Mouse (Mus musculus) liver, embryonic 11.5 days (tissue): ENCODE results near the gene Fxyd3. TPM values are rescaled to one million over a fixed set of nuclear protein-coding genes. Genes with fewer than 3 reads are reported as not detected.

Experiments
- ATAC-seq: fragments of 200-750 bp; cut with Nextera tagmentation; replicated peaks from 2 replicates; pipeline ENCODE4 v1.8.0; 2017; ENCODE audit warnings: moderate number of reproducible peaks, mild to moderate bottlenecking, moderate TSS enrichment, moderate library complexity; ENCODE audit not compliant: low FRiP score
- DNase-seq: peaks from one replicate; pipeline ENCODE4 v3.0.0-alpha.2; 2017; ENCODE audit warnings: low spot score
- H3K27ac ChIP-seq: fragments of 300-500 bp; sonication (generic); 2 replicates; pipeline ENCODE4 v1.5.1; 2014; ENCODE audit warnings: mild to moderate bottlenecking, low read depth, low read length, control low read depth
- H3K27me3 ChIP-seq: fragments of 300-500 bp; sonication (generic); replicated peaks from 2 replicates; pipeline ENCODE4 v1.6.1; 2014; ENCODE audit warnings: low read length, mixed read lengths; ENCODE audit not compliant: control insufficient read depth, insufficient read depth
- H3K36me3 ChIP-seq: fragments of 300-500 bp; sonication (generic); 2 replicates; pipeline ENCODE4 v1.6.1; 2014; ENCODE audit warnings: mild to moderate bottlenecking, low read length, moderate library complexity, mixed read lengths; ENCODE audit not compliant: control insufficient read depth, insufficient read depth
- H3K4me1 ChIP-seq: fragments of 300-500 bp; sonication (generic); replicated peaks from 2 replicates; pipeline ENCODE4 v1.6.1; 2014; ENCODE audit warnings: low read length, mixed read lengths; ENCODE audit not compliant: control insufficient read depth, insufficient read depth
- H3K4me2 ChIP-seq: fragments of 300-500 bp; sonication (generic); 2 replicates; pipeline ENCODE4 v1.6.1; 2014; ENCODE audit warnings: mild to moderate bottlenecking, control low read depth, moderate library complexity
- H3K4me3 ChIP-seq: fragments of 300-500 bp; sonication (generic); 2 replicates; pipeline ENCODE4 v1.5.1; 2014; ENCODE audit warnings: low read depth, low read length, control low read depth
- H3K9ac ChIP-seq: fragments of 300-500 bp; sonication (generic); 2 replicates; pipeline ENCODE4 v1.6.1; 2014; ENCODE audit warnings: low read depth, low read length, control low read depth
- H3K9me3 ChIP-seq: fragments of 300-500 bp; sonication (generic); 2 replicates; pipeline ENCODE4 v1.6.1; 2016; ENCODE audit warnings: low read length, inconsistent platforms, mixed read lengths; ENCODE audit not compliant: control insufficient read depth
- WGBS: fragments of 180-500 bp; shearing (Covaris S2); extraction: QIAGEN DNeasy Blood & Tissue Kit; methylation state at CpG from one replicate; pipeline ENCODE4 v1.1.7; 2014; 5-methylcytosine and 5-hydroxymethylcytosine counted together
- polyA plus RNA-seq: library from polyadenylated mRNA; unstranded; fragments of >200 nt; fragmentation: Nextera tagmentation; extraction: Ambion mirVana; gene quantifications from 2 replicates; pipeline ENCODE4 v1.2.1, GENCODE M21; 2014

Fxyd3 gene
- polyA plus RNA-seq, 1 experiment from 2014 or later: 1.2 TPM

DNA sequence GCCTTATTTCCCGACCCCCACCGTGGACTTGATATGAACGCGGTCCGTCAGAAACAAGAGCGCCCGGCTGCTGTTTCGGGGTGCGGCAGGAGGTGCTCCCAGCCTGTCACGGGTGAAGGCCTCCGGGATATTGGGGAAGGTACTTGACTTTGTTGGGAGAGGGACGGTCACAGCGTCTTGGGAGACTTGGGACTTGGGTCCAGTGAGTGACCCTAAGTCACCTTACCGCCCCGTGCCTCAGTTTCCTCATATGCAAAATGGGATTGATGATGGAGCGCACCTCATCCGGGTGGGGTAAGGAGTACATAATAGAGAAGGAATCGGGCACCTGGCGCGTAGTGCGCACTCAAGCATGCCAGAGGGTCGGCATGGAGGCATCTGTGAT lies 24.3 kb downstream of the Fxyd3 start:
- H3K36me3 ChIP-seq: no peaks in the 10 kb centered on the region
- H3K4me3 ChIP-seq: 0 out of 2 replicates have a peak overlapping the region, but pooled peaks have one; percentile 3
- 4% methylated on average over 22 of the region's 22 CpGs for WGBS
- H3K9ac ChIP-seq: no peak overlapping the region
- no peak for DNase-seq
- peaks cover 56% of the 10 kb centered on the region for H3K27me3 ChIP-seq
- ATAC-seq: no peak
- H3K9me3 ChIP-seq: no peaks in the 10 kb centered on the region
- peaks cover 12% of the 10 kb centered on the region for H3K4me1 ChIP-seq
- H3K4me2 ChIP-seq: peak overlapping the region; percentile 37
- no peak overlapping the region for H3K27ac ChIP-seq

DNA sequence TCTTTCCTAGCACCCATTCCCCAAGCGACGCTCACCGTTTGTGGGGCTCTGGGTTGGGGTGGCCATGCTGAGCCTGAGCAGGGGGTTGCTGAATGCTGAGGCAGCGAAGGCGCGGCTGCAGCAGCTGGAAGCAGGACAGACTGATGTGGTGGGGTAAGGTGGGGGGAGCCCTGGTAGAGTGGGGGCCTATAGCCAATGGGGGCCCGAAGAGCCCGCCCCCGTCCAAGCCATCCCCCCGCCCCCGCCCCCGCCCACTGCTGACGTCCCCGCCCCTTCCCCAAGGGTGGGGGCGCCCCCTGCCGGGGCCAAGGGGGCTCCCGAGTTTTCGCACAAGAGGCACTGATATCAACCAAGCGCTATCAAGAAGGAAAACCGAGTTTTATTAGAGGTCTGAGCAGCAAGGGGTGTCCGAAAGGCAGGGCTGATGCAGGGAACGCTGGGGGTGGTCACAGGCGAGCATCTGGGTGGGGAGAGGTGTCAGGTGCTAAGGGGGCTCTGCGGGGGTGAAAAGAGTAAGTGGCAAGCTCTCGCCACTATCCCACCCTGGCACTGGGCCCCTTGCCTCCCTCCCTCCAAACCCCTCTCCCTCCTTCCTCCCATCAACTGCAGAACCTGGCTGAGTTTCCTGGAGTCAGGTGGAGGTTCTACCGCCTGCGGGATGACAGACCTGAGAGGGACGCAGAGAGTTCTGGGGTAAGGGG lies 25.0 kb downstream of the Fxyd3 start, which contains the start of gene Fxyd7:
Gene Fxyd7 (minus strand): TSS at position 147 of the 701 bp plus-strand sequence.
- DNase-seq (no peak), ATAC-seq (no peak)
- no peaks in the 10 kb centered on the region for H3K9me3 ChIP-seq
- 5% methylated on average over 26 of the region's 28 CpGs for WGBS
- no peak within 1 kb of the TSS for H3K27ac ChIP-seq
- H3K27me3 ChIP-seq: peaks cover 58% of the 10 kb centered on the region
- no peak within 1 kb of the TSS for H3K9ac ChIP-seq
- peak within 1 kb of the TSS; percentile 37 for H3K4me2 ChIP-seq
- no peaks in the 10 kb centered on the region for H3K36me3 ChIP-seq
- peaks cover 11% of the 10 kb centered on the region for H3K4me1 ChIP-seq
- H3K4me3 ChIP-seq: no peak within 1 kb of the TSS

- H3K4me2 ChIP-seq: peak overlapping the region; percentile 22
- H3K9ac ChIP-seq: no peak overlapping the region
- WGBS: 4% methylated on average over 9 of the region's 9 CpGs
- H3K27ac ChIP-seq: no peak overlapping the region
- ATAC-seq: no peak
- H3K9me3 ChIP-seq: no peaks in the 10 kb centered on the region
- peaks cover 58% of the 10 kb centered on the region for H3K27me3 ChIP-seq
- no peak overlapping the region for H3K4me3 ChIP-seq
- peaks cover 11% of the 10 kb centered on the region for H3K4me1 ChIP-seq
- DNase-seq: no peak
- H3K36me3 ChIP-seq: no peaks in the 10 kb centered on the region
Observed at GRCm38 (mm10) chr7:31050921-31051320, 25.6 kb downstream of the Fxyd3 start.

- peaks cover 58% of the 10 kb centered on the region for H3K27me3 ChIP-seq
- no peaks in the 10 kb centered on the region for H3K9me3 ChIP-seq
- 8% methylated on average over 6 of the region's 6 CpGs for WGBS
- no peak overlapping the region for H3K9ac ChIP-seq
- no peak overlapping the region for H3K4me3 ChIP-seq
- no peak overlapping the region for H3K27ac ChIP-seq
- H3K36me3 ChIP-seq: no peaks in the 10 kb centered on the region
- no peak for ATAC-seq
- no peak for DNase-seq
- peak overlapping the region; percentile 23; the same call in 1 of the 2 replicates for H3K4me2 ChIP-seq
- peaks cover 11% of the 10 kb centered on the region for H3K4me1 ChIP-seq
Observed at GRCm38 (mm10) chr7:31050487-31050886, 26.0 kb downstream of the Fxyd3 start.

DNA sequence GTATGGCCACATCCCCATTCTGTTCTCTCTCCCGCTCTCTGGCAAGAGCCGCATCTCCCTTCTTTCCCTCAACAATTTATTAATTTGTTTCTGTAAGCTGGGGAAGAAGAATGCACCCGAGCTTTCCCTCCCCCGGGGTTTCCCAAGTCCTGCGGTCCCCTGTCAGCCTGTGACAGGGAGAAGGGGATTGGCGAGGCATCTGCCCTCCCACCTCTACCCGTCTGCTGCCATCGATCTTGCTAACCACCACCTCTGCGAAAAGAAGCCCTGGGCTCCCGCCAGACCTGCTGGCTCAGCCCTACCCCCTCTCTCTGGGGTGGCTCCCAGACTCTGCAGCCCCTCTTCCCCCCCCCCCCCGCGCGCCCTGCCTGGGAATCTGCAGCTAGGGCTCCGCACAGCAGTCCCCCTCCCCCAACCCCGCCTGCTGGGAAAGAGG lies 26.6 kb downstream of the Fxyd3 start:
- peaks cover 11% of the 10 kb centered on the region for H3K4me1 ChIP-seq
- H3K36me3 ChIP-seq: no peaks in the 10 kb centered on the region
- H3K27me3 ChIP-seq: peaks cover 63% of the 10 kb centered on the region
- H3K27ac ChIP-seq: no peak overlapping the region
- 4% methylated on average over 12 of the region's 15 CpGs for WGBS
- no peak overlapping the region for H3K4me3 ChIP-seq
- ATAC-seq (no peak), DNase-seq (no peak)
- no peak overlapping the region for H3K9ac ChIP-seq
- H3K4me2 ChIP-seq: peak overlapping the region; percentile 23
- H3K9me3 ChIP-seq: no peaks in the 10 kb centered on the region

- H3K36me3 ChIP-seq: no peaks in the 10 kb centered on the region
- H3K4me3 ChIP-seq: no peak overlapping the region
- peaks cover 65% of the 10 kb centered on the region for H3K27me3 ChIP-seq
- ATAC-seq: no peak
- peaks cover 9% of the 10 kb centered on the region for H3K4me1 ChIP-seq
- no peak for DNase-seq
- no peak overlapping the region; the same call in 1 of the 2 replicates for H3K4me2 ChIP-seq
- H3K9me3 ChIP-seq: no peaks in the 10 kb centered on the region
- no peak overlapping the region for H3K9ac ChIP-seq
- WGBS: 23% methylated on average over 5 of the region's 5 CpGs
- no peak overlapping the region for H3K27ac ChIP-seq
Observed at GRCm38 (mm10) chr7:31049135-31049845, 27.2 kb downstream of the Fxyd3 start.

DNA sequence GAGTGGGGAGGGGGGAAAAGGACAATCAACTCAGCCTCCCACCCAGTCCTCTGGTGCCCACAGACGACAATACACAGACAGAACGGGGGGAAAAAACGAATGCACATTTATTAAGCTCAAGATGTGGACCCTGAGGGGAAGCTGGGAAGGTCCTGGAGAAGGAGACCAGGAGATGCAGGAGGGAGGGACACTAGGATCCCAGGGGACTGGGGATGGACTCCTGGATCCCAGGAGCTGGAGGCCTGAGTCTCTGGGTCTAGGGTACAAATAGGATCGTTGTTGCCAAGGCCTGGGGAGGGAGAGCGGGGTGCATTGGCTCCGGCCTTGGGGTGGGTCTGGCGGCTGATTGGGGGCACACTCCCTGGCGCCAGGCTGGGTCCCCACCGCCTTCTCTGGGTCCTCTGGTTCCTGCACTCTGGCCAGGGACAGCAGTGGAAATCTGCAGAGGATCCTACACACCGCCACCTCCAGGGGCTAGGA lies 34.0 kb downstream of the Fxyd3 start, which contains the start of gene Fxyd5:
Gene Fxyd5 (minus strand): TSS at position 51 of the 480 bp plus-strand sequence.
- no peak for DNase-seq
- no peaks in the 10 kb centered on the region for H3K36me3 ChIP-seq
- 48% methylated on average over 10 of the region's 10 CpGs for whole genome bisulfite sequencing
- no peak for ATAC-seq
- 0 out of 2 replicates have a peak within 1 kb of the TSS, but pooled peaks have one; percentile 17 for H3K9ac ChIP-seq
- peaks cover 3% of the 10 kb centered on the region; the same call in 1 of the 2 replicates for H3K4me1 ChIP-seq
- peaks cover 39% of the 10 kb centered on the region for H3K27me3 ChIP-seq
- H3K9me3 ChIP-seq: no peaks in the 10 kb centered on the region
- H3K4me3 ChIP-seq: peak within 1 kb of the TSS; percentile 42
- H3K27ac ChIP-seq: no peak within 1 kb of the TSS
- H3K4me2 ChIP-seq: peak within 1 kb of the TSS; percentile 55

DNA sequence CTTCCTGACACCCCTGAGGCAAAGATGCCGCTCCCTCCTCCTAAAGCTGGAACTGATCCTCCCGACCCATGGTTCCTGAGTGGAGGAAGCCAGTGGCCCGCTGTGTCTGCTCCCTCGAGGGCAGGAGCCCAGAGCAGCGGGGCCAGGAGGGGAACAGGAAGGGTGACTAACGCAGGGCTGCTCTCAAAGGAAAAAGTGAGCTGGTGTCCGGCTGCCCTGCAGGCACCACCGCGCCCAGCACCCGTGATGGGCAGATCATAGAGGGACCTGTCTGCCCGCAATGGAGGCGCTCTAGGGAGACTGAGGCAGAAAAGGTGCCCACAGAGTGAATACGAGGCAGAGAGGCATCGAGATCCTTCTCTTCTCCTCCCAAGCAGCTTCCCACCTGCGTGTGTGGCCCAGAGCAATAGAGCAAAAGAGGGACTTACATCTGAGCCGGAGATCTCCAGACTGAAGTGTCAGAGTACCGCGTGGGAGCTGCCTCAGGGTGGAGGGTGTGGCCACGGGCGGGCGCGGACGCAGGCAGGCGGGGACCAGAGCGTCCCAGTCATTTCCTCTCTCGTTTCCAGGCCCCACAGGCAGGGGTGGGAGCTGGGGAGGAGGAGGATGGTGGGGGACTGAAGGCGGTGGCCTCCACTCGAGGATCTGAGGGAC lies 34.7 kb downstream of the Fxyd3 start:
- 2% methylated on average over 28 of the region's 28 CpGs for WGBS
- ATAC-seq (peak; percentile 39; the same call in 1 of the 2 replicates), DNase-seq (no peak)
- Histone ChIP-seq H3K9ac (0 out of 2 replicates have a peak overlapping the region, but pooled peaks have one; percentile 17), H3K27me3 (peaks cover 37% of the 10 kb centered on the region), H3K4me3 (peak overlapping the region; percentile 42), H3K4me1 (peaks cover 3% of the 10 kb centered on the region; the same call in 1 of the 2 replicates), H3K9me3 (no peaks in the 10 kb centered on the region), H3K4me2 (peak overlapping the region; percentile 55), H3K36me3 (no peaks in the 10 kb centered on the region), H3K27ac (no peak overlapping the region)
